Mouse (Mus musculus) MEL (cell line): ENCODE results near the gene Gjd2. TPM values are rescaled to one million over a fixed set of nuclear protein-coding genes. Genes with fewer than 3 reads are reported as not detected.

ENCODE experiments used
- DNase-seq: peaks from one replicate; pipeline ENCODE4 v3.0.0; 2011; ENCODE audit warnings: low read depth, low spot score
- H3K27ac ChIP-seq: 2 replicates; pipeline ENCODE4 v1.5.1; 2012; ENCODE audit warnings: low read depth, mild to moderate bottlenecking, control low read depth, low read length, moderate library complexity; ENCODE audit not compliant: control insufficient read depth
- H3K27me3 ChIP-seq, 2 experiments: fragments of 150-350 bp in 1 of 2; sonication (generic) in 1 of 2; 2 replicates each; pipeline ENCODE4 v1.6.1; 2012; ENCODE audit warnings: low read length in 2 of 2, mild to moderate bottlenecking in 2 of 2, improper control_type of control experiment in 1 of 2, moderate library complexity in 1 of 2; ENCODE audit not compliant: insufficient read depth in 2 of 2, control insufficient read depth in 1 of 2
- H3K36me3 ChIP-seq, 2 experiments: 2 replicates each; pipeline ENCODE4 v1.6.1; 2012 to 2014; ENCODE audit warnings: low read length in 2 of 2, improper control_type of control experiment in 1 of 2, inconsistent platforms in 1 of 2, mild to moderate bottlenecking in 1 of 2; ENCODE audit not compliant: insufficient read depth in 2 of 2, control insufficient read depth in 1 of 2
- H3K4me1 ChIP-seq, 2 experiments: fragments of 150-350 bp in 1 of 2; sonication (generic) in 1 of 2; 2 replicates each; pipeline ENCODE4 v1.6.1; 2012; ENCODE audit warnings: low read length in 2 of 2, improper control_type of control experiment in 1 of 2, mild to moderate bottlenecking in 1 of 2; ENCODE audit not compliant: insufficient read depth in 2 of 2, control insufficient read depth in 1 of 2
- H3K4me3 ChIP-seq, 2 experiments: fragments of 150-350 bp in 1 of 2; sonication (generic) in 1 of 2; 2 replicates each; pipeline ENCODE4 v1.5.1; 2012; ENCODE audit warnings: low read depth in 2 of 2, low read length in 2 of 2, mild to moderate bottlenecking in 2 of 2, moderate library complexity in 2 of 2, control low read depth in 1 of 2, improper control_type of control experiment in 1 of 2; ENCODE audit not compliant: control insufficient read depth in 1 of 2, insufficient read depth in 1 of 2
- H3K79me2 ChIP-seq: 2 replicates; pipeline ENCODE4 v1.6.1; 2012; ENCODE audit warnings: mild to moderate bottlenecking, low read length, moderate library complexity; ENCODE audit not compliant: control insufficient read depth, poor library complexity, insufficient read depth
- H3K9ac ChIP-seq: 2 replicates; pipeline ENCODE4 v1.6.1; 2012; ENCODE audit warnings: low read depth, mild to moderate bottlenecking, control low read depth, low read length, moderate library complexity; ENCODE audit not compliant: control insufficient read depth, poor library complexity, severe bottlenecking
- H3K9me3 ChIP-seq: fragments of 150-350 bp; sonication (generic); replicated peaks from 2 replicates; pipeline ENCODE4 v1.6.1; 2012; ENCODE audit warnings: mild to moderate bottlenecking, low read length, improper control_type of control experiment, moderate library complexity; ENCODE audit not compliant: insufficient read depth
- BHLHE40 ChIP-seq: IDR thresholded peaks from 2 replicates; pipeline ENCODE4 v1.6.1; 2012; ENCODE audit warnings: low read depth, mild to moderate bottlenecking, inconsistent platforms, low read length, improper control_type of control experiment, borderline replicate concordance
- CHD1 ChIP-seq: IDR thresholded peaks from 2 replicates; pipeline ENCODE4 v1.6.1; 2012; ENCODE audit warnings: low read depth, mild to moderate bottlenecking, inconsistent platforms, low read length, improper control_type of control experiment
- E2F4 ChIP-seq: IDR thresholded peaks from 2 replicates; pipeline ENCODE4 v1.6.1; 2011; ENCODE audit warnings: low read depth, low read length, improper control_type of control experiment, borderline replicate concordance
- ELF1 ChIP-seq: IDR thresholded peaks from 2 replicates; pipeline ENCODE4 v1.6.1; 2014; ENCODE audit warnings: low read depth, mild to moderate bottlenecking, inconsistent platforms, low read length, improper control_type of control experiment, moderate library complexity
- EP300 ChIP-seq, 2 experiments: IDR thresholded peaks; 2 replicates each; pipeline ENCODE4 v1.6.1; 2011; ENCODE audit warnings: improper control_type of control experiment in 2 of 2, low read length in 2 of 2, low read depth in 1 of 2, mild to moderate bottlenecking in 1 of 2
- ETS1 ChIP-seq: IDR thresholded peaks from 2 replicates; pipeline ENCODE4 v1.6.1; 2012; ENCODE audit warnings: low read depth, mild to moderate bottlenecking, inconsistent platforms, low read length, improper control_type of control experiment, moderate library complexity
- GATA1 ChIP-seq: IDR thresholded peaks from 2 replicates; pipeline ENCODE4 v1.6.1; 2011; ENCODE audit warnings: low read depth, low read length, improper control_type of control experiment
- MAFK ChIP-seq: IDR thresholded peaks from 2 replicates; pipeline ENCODE4 v1.6.1; 2011; ENCODE audit warnings: low read depth, mild to moderate bottlenecking, low read length, improper control_type of control experiment, borderline replicate concordance
- MEF2A ChIP-seq: IDR thresholded peaks from 2 replicates; pipeline ENCODE4 v1.6.1; 2014; ENCODE audit warnings: low read depth, mild to moderate bottlenecking, inconsistent platforms, low read length, improper control_type of control experiment; ENCODE audit not compliant: poor library complexity, insufficient replicate concordance, severe bottlenecking; ENCODE audit errors: extremely low read depth
- MYC ChIP-seq: IDR thresholded peaks from 2 replicates; pipeline ENCODE4 v1.6.1; 2011; ENCODE audit warnings: low read depth, mild to moderate bottlenecking, low read length, improper control_type of control experiment, moderate library complexity
- NRF1 ChIP-seq: IDR thresholded peaks from 2 replicates; pipeline ENCODE4 v1.6.1; 2014; ENCODE audit warnings: low read depth, mild to moderate bottlenecking, inconsistent platforms, low read length, improper control_type of control experiment, moderate library complexity; ENCODE audit not compliant: poor library complexity, insufficient read depth, severe bottlenecking
- POLR2AphosphoS2 ChIP-seq: IDR thresholded peaks from 2 replicates; pipeline ENCODE4 v1.6.1; 2011; ENCODE audit warnings: low read length, improper control_type of control experiment
- TAL1 ChIP-seq: IDR thresholded peaks from 2 replicates; pipeline ENCODE4 v1.6.1; 2012; ENCODE audit warnings: mild to moderate bottlenecking, inconsistent platforms, low read length, moderate library complexity, mixed read lengths
- TBP ChIP-seq: IDR thresholded peaks from 2 replicates; pipeline ENCODE4 v1.8.0; 2011; ENCODE audit warnings: low read depth, low read length, improper control_type of control experiment
- TCF12 ChIP-seq: IDR thresholded peaks from 2 replicates; pipeline ENCODE4 v1.6.1; 2014; ENCODE audit warnings: low read depth, mild to moderate bottlenecking, inconsistent platforms, low read length, improper control_type of control experiment, moderate library complexity
- UBTF ChIP-seq: IDR thresholded peaks from 2 replicates; pipeline ENCODE4 v1.6.1; 2012; ENCODE audit warnings: low read depth, mild to moderate bottlenecking, inconsistent platforms, low read length, improper control_type of control experiment, moderate library complexity, borderline replicate concordance; ENCODE audit not compliant: insufficient read depth
- ZMIZ1 ChIP-seq: IDR thresholded peaks from 2 replicates; pipeline ENCODE4 v1.6.1; 2012; ENCODE audit warnings: low read depth, mild to moderate bottlenecking, inconsistent platforms, low read length, improper control_type of control experiment, moderate library complexity
- polyA plus RNA-seq, 2 experiments: library from polyadenylated mRNA; stranded (reverse) in 1 of 2; unstranded in 1 of 2; fragments of >175 nt in 1 of 2; fragments of >200 nt in 1 of 2; gene quantifications; 2 replicates each; pipeline versions ENCODE4 v1.2.1 to v1.2.4; 2012; ENCODE audit warnings: low replicate concordance in 2 of 2, low read depth in 1 of 2; ENCODE audit not compliant: insufficient read length in 2 of 2, insufficient read depth in 1 of 2, missing spikeins in 1 of 2
- total RNA-seq: library from RNA; depleted of rRNA; stranded (reverse); fragments of 300-350 nt; gene quantifications from 2 replicates; pipeline ENCODE4 v1.2.3, GENCODE M21; 2012

Gene Gjd2
- total and polyA plus RNA-seq, 3 experiments: not detected

- Histone ChIP-seq H3K27ac (no peak overlapping the region), H3K9ac (no peak overlapping the region), H3K36me3 (no peaks in the 10 kb centered on the region), H3K27me3 (no peaks in the 10 kb centered on the region), H3K9me3 (no peaks in the 10 kb centered on the region), H3K4me3 (no peak overlapping the region), H3K79me2 (no peaks in the 10 kb centered on the region), H3K4me1 (no peaks in the 10 kb centered on the region)
- DNase-seq: no peak
- TF ChIP-seq POLR2AphosphoS2 (no peak), CHD1 (no peak), MYC (no peak), ELF1 (no peak), GATA1 (no peak), TAL1 (no peak), BHLHE40 (no peak), UBTF (no peak), ZMIZ1 (no peak), MAFK (no peak), TBP (no peak), ETS1 (no peak)
Observed at GRCm38 (mm10) chr2:114046151-114046664, 32.8 kb upstream of the Gjd2 start.

- H3K4me1 ChIP-seq: no peaks in the 10 kb centered on the region
- no peaks in the 10 kb centered on the region for H3K36me3 ChIP-seq
- H3K9me3 ChIP-seq: no peaks in the 10 kb centered on the region
- no peak overlapping the region for H3K9ac ChIP-seq
- no peak overlapping the region for H3K27ac ChIP-seq
- H3K4me3 ChIP-seq: no peak overlapping the region
- no peaks in the 10 kb centered on the region for H3K27me3 ChIP-seq
- TF ChIP-seq EP300 (IDR thresholded peaks at IDR 0.05; ENCODE audit: low read depth in 1 of 2, low read length in 2 of 2): no peak
- no peak for TF ChIP-seq TCF12
- no peak for TF ChIP-seq NRF1
- TF ChIP-seq MEF2A: no peak
- no peak for TF ChIP-seq E2F4
- H3K79me2 ChIP-seq: no peaks in the 10 kb centered on the region
- no peak for DNase-seq
Observed at GRCm38 (mm10) chr2:114037926-114038325, 24.5 kb upstream of the Gjd2 start.
